Mouse (Mus musculus): ENCODE results near the gene Plekhf1. TPM values are rescaled to one million over a fixed set of nuclear protein-coding genes. Genes with fewer than 3 reads are reported as not detected.

Gene Plekhf1
- polyA plus RNA-seq, 1 experiment from 2014 or later, result 1.6 TPM

- WGBS (ENCODE audit: insufficient replicate concordance), result 44% methylated on average over 5 of the region's 5 CpGs
Observed at GRCm38 (mm10) chr7:38214473-38215214, 13.2 kb downstream of the Plekhf1 start.

GRCm38 (mm10) chr7:38212651-38213062 lies 15.2 kb downstream of the Plekhf1 start:
- peaks cover 10% of the 10 kb centered on the region; the same call in 1 of the 2 replicates for H3K4me1 ChIP-seq (ENCODE audit: control insufficient read depth, insufficient read depth, low read length)
- H3K9me3 ChIP-seq (replicated peaks; ENCODE audit: control insufficient read depth, low read length), result no peaks in the 10 kb centered on the region
- H3K9ac ChIP-seq (ENCODE audit: low read depth, low read length), result no peak overlapping the region
- H3K4me3 ChIP-seq (ENCODE audit: low read depth, low read length), result no peak overlapping the region
- WGBS (ENCODE audit: insufficient replicate concordance), result 21% methylated on average over 3 of the region's 3 CpGs
- H3K4me2 ChIP-seq, result no peak overlapping the region
- H3K36me3 ChIP-seq (ENCODE audit: control insufficient read depth, insufficient read depth, low read length), result no peaks in the 10 kb centered on the region
- 0 out of 2 replicates have a peak overlapping the region, but pooled peaks have one; percentile 42 for H3K27ac ChIP-seq (ENCODE audit: low read depth, low read length)
- ATAC-seq (replicated peaks; ENCODE audit: insufficient number of reproducible peaks, low FRiP score, low TSS enrichment), result no peak
- no peaks in the 10 kb centered on the region for H3K27me3 ChIP-seq (ENCODE audit: control insufficient read depth, insufficient read depth, low read length)

More at GRCm38 (mm10) chr7:38214473-38215214, 13.2 kb downstream of the Plekhf1 start:
- Histone ChIP-seq H3K4me1 (ENCODE audit: control insufficient read depth, insufficient read depth, low read length) (peaks cover 12% of the 10 kb centered on the region; the same call in 1 of the 2 replicates), H3K9ac (ENCODE audit: low read depth, low read length) (no peak overlapping the region), H3K27me3 (ENCODE audit: control insufficient read depth, insufficient read depth, low read length) (no peaks in the 10 kb centered on the region), H3K4me3 (ENCODE audit: low read depth, low read length) (no peak overlapping the region), H3K9me3 (replicated peaks; ENCODE audit: control insufficient read depth, low read length) (no peaks in the 10 kb centered on the region), H3K4me2 (no peak overlapping the region), H3K36me3 (ENCODE audit: control insufficient read depth, insufficient read depth, low read length) (no peaks in the 10 kb centered on the region), H3K27ac (ENCODE audit: low read depth, low read length) (no peak overlapping the region)
- ATAC-seq (replicated peaks; ENCODE audit: insufficient number of reproducible peaks, low FRiP score, low TSS enrichment), result no peak

GRCm38 (mm10) chr7:38209478-38210152 lies 18.2 kb downstream of the Plekhf1 start:
- Histone ChIP-seq H3K9me3 (replicated peaks; ENCODE audit: control insufficient read depth, low read length) (no peaks in the 10 kb centered on the region), H3K4me2 (no peak overlapping the region)

GRCm38 (mm10) chr7:38208969-38209368 lies 18.8 kb downstream of the Plekhf1 start:
- peaks cover 7% of the 10 kb centered on the region; the same call in 1 of the 2 replicates for H3K4me1 ChIP-seq (ENCODE audit: control insufficient read depth, insufficient read depth, low read length)
- 77% methylated on average over 3 of the region's 3 CpGs for WGBS (ENCODE audit: insufficient replicate concordance)
- no peak overlapping the region for H3K9ac ChIP-seq (ENCODE audit: low read depth, low read length)
- no peak overlapping the region for H3K4me2 ChIP-seq
- ATAC-seq (replicated peaks; ENCODE audit: insufficient number of reproducible peaks, low FRiP score, low TSS enrichment), result no peak
- no peaks in the 10 kb centered on the region for H3K9me3 ChIP-seq (replicated peaks; ENCODE audit: control insufficient read depth, low read length)
- no peaks in the 10 kb centered on the region for H3K36me3 ChIP-seq (ENCODE audit: control insufficient read depth, insufficient read depth, low read length)
- no peak overlapping the region for H3K4me3 ChIP-seq (ENCODE audit: low read depth, low read length)
- no peak overlapping the region for H3K27ac ChIP-seq (ENCODE audit: low read depth, low read length)
- no peaks in the 10 kb centered on the region for H3K27me3 ChIP-seq (ENCODE audit: control insufficient read depth, insufficient read depth, low read length)

More at GRCm38 (mm10) chr7:38209478-38210152, 18.2 kb downstream of the Plekhf1 start:
- H3K27me3 ChIP-seq (ENCODE audit: control insufficient read depth, insufficient read depth, low read length), result no peaks in the 10 kb centered on the region
- H3K36me3 ChIP-seq (ENCODE audit: control insufficient read depth, insufficient read depth, low read length), result no peaks in the 10 kb centered on the region
- WGBS (ENCODE audit: insufficient replicate concordance), result 62% methylated on average over 11 of the region's 11 CpGs
- H3K4me3 ChIP-seq (ENCODE audit: low read depth, low read length), result no peak overlapping the region
- no peak overlapping the region for H3K9ac ChIP-seq (ENCODE audit: low read depth, low read length)
- no peak for ATAC-seq (replicated peaks; ENCODE audit: insufficient number of reproducible peaks, low FRiP score, low TSS enrichment)
- H3K27ac ChIP-seq (ENCODE audit: low read depth, low read length), result no peak overlapping the region
- H3K4me1 ChIP-seq (ENCODE audit: control insufficient read depth, insufficient read depth, low read length), result peaks cover 7% of the 10 kb centered on the region; the same call in 1 of the 2 replicates

GRCm38 (mm10) chr7:38206564-38206963 lies 21.3 kb downstream of the Plekhf1 start:
- Histone ChIP-seq H3K4me1 (ENCODE audit: control insufficient read depth, insufficient read depth, low read length) (0 out of 2 replicates have a peak, but pooled peaks cover 2% of the 10 kb centered on the region), H3K9ac (ENCODE audit: low read depth, low read length) (no peak overlapping the region), H3K9me3 (replicated peaks; ENCODE audit: control insufficient read depth, low read length) (no peaks in the 10 kb centered on the region), H3K27me3 (ENCODE audit: control insufficient read depth, insufficient read depth, low read length) (no peaks in the 10 kb centered on the region), H3K4me2 (no peak overlapping the region), H3K4me3 (ENCODE audit: low read depth, low read length) (no peak overlapping the region), H3K36me3 (ENCODE audit: control insufficient read depth, insufficient read depth, low read length) (no peaks in the 10 kb centered on the region), H3K27ac (ENCODE audit: low read depth, low read length) (no peak overlapping the region)
- no peak for ATAC-seq (replicated peaks; ENCODE audit: insufficient number of reproducible peaks, low FRiP score, low TSS enrichment)
- 70% methylated on average over 3 of the region's 3 CpGs for WGBS (ENCODE audit: insufficient replicate concordance)

- Histone ChIP-seq H3K27ac (ENCODE audit: low read depth, low read length) (no peak overlapping the region), H3K4me3 (ENCODE audit: low read depth, low read length) (no peak overlapping the region), H3K9ac (ENCODE audit: low read depth, low read length) (no peak overlapping the region), H3K36me3 (ENCODE audit: control insufficient read depth, insufficient read depth, low read length) (no peaks in the 10 kb centered on the region), H3K4me2 (no peak overlapping the region), H3K9me3 (replicated peaks; ENCODE audit: control insufficient read depth, low read length) (no peaks in the 10 kb centered on the region), H3K4me1 (ENCODE audit: control insufficient read depth, insufficient read depth, low read length) (0 out of 2 replicates have a peak, but pooled peaks cover 2% of the 10 kb centered on the region), H3K27me3 (ENCODE audit: control insufficient read depth, insufficient read depth, low read length) (no peaks in the 10 kb centered on the region)
- no peak for ATAC-seq (replicated peaks; ENCODE audit: insufficient number of reproducible peaks, low FRiP score, low TSS enrichment)
- 51% methylated on average over 2 of the region's 2 CpGs for WGBS (ENCODE audit: insufficient replicate concordance)
Observed at GRCm38 (mm10) chr7:38205801-38206200, 22.0 kb downstream of the Plekhf1 start.

- peaks cover 3% of the 10 kb centered on the region; the same call in 1 of the 2 replicates for H3K27me3 ChIP-seq (ENCODE audit: control insufficient read depth, insufficient read depth, low read length)
- WGBS (ENCODE audit: insufficient replicate concordance), result 82% methylated on average over 6 of the region's 6 CpGs
- no peak overlapping the region for H3K9ac ChIP-seq (ENCODE audit: low read depth, low read length)
- ATAC-seq (replicated peaks; ENCODE audit: insufficient number of reproducible peaks, low FRiP score, low TSS enrichment), result no peak
- no peaks in the 10 kb centered on the region for H3K4me1 ChIP-seq (ENCODE audit: control insufficient read depth, insufficient read depth, low read length)
- H3K4me3 ChIP-seq (ENCODE audit: low read depth, low read length), result no peak overlapping the region
- H3K9me3 ChIP-seq (replicated peaks; ENCODE audit: control insufficient read depth, low read length), result no peaks in the 10 kb centered on the region
- no peaks in the 10 kb centered on the region for H3K36me3 ChIP-seq (ENCODE audit: control insufficient read depth, insufficient read depth, low read length)
- H3K4me2 ChIP-seq, result no peak overlapping the region
- H3K27ac ChIP-seq (ENCODE audit: low read depth, low read length), result no peak overlapping the region
Observed at GRCm38 (mm10) chr7:38204314-38204713, 23.5 kb downstream of the Plekhf1 start.

GRCm38 (mm10) chr7:38201290-38201658 lies 26.5 kb downstream of the Plekhf1 start:
- 28% methylated on average over 3 of the region's 3 CpGs for WGBS (ENCODE audit: insufficient replicate concordance)
- ATAC-seq (replicated peaks; ENCODE audit: insufficient number of reproducible peaks, low FRiP score, low TSS enrichment), result no peak
- no peak overlapping the region for H3K9ac ChIP-seq (ENCODE audit: low read depth, low read length)

More at GRCm38 (mm10) chr7:38201290-38201658, 26.5 kb downstream of the Plekhf1 start:
- no peaks in the 10 kb centered on the region for H3K36me3 ChIP-seq (ENCODE audit: control insufficient read depth, insufficient read depth, low read length)
- H3K4me2 ChIP-seq, result no peak overlapping the region
- no peak overlapping the region for H3K27ac ChIP-seq (ENCODE audit: low read depth, low read length)
- no peaks in the 10 kb centered on the region for H3K4me1 ChIP-seq (ENCODE audit: control insufficient read depth, insufficient read depth, low read length)
- no peak overlapping the region for H3K4me3 ChIP-seq (ENCODE audit: low read depth, low read length)
- no peaks in the 10 kb centered on the region for H3K9me3 ChIP-seq (replicated peaks; ENCODE audit: control insufficient read depth, low read length)
- peaks cover 3% of the 10 kb centered on the region; the same call in 1 of the 2 replicates for H3K27me3 ChIP-seq (ENCODE audit: control insufficient read depth, insufficient read depth, low read length)
